Mouse (Mus musculus): ENCODE data around the gene Pus3.
"Not testable (repeated sequence)": the region's sequence is repeated elsewhere in the genome, so short reads cannot be mapped to it uniquely, and the experiment has no call there.

Pus3 gene

DNA sequence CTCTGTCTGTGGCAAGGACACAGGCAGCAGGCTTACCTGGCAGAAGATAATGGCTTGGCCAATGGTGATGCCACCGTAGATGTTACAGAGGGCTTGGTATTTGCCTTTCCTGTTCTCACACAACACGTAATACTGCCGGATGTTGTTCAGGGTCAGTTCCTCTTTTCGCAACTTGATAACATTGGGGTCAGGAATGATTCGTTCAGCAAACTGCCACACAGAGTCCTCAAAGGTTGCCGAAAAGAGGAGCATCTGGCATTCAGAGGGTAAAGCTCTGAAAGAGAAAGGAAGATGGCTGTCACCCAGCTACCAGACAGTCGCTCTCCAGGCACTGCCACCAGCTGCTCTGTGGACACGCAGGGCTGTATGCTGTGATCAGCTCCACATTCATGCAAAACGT lies 11.7 kb upstream of the Pus3 start:
- no peak for DNase-seq

DNA sequence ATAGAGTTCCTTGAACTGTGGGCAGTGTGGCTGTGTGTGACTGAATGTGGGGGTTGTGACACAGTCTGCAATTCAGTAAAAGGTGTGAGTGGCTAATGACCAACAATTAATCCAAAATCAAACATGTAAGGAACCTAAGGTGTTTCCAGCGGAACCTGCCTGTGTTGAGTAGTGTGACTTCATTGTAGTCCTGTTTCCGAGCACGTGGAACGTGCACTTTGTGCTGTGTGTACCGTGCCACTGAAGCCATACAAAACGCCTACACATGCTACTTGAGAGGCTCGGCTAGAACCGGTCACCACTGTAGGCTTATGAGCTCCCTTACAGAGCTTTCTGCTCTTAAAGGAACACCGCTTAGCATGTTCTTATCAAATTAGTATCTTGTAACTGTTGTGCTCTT lies 9.9 kb upstream of the Pus3 start:
- no peak for DNase-seq

DNA sequence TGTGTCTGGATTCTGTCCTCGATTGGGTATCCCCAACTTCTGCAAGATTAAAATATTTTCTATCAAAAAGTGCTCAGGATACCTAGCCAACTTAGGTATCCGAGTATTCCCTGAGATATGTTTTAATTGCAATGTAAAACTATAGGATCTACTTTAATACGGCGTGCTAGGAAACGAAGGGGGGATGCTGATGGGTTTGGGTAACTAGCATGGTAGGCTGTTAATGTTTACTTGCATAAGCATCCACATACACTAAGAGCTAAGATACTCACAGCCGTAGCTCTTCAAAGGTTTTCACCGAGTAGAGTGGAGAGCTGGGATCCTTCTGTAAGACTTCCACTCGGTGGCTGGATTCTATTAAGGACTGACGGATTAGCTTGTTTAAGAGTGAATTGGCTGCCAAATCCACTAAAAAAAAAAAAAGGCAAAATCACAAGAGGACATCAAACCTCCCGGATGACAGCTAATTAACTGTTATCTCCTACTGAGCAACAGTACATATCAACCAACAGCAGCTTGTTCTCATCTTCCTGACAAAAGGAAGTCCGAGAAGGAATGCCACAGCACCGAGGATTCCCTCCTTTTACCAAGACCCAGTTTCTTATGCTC lies 1.8 kb upstream of the Pus3 start:
- no peak for DNase-seq

DNA sequence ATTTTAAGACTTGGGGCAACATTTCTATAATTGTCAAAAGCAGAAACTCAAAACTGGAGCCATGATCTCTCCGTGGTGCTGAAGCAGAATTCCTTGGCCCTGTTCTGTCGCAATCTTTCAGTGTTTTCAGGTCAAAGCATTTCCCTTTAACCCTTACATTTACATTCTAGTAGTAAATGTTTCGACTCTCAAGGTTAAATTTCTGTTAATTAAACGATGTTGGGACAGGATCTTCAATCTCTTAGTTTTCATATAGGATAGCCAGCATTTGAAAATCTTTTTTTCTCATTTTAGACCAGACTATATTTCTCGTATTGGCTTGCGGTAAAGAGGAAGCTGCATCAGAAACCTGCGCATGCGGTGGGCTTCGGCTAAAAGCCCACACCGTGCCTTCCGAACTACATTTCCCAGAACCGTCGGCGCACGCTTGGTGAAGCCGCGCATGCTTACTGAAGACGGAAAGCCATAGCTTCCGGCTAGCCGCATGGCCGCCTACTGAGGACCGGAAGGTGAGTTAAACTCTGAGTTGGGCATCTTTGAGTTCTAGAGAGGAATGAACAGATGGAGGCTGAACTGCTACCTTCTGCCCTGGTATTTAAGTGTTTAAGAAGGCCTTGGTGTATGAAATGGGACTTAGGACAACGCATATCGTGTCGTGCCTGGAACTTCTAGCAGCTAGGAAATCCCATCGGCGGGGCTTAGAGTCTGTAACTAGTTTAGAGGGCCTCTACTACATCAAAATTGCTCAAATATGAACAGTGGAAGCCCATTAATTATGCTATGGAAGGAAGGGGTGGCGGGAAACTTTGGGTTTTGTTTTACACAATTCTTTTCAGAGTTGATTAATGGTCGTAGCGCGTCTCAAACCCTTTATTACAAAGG lies 855 bp downstream of the Pus3 start:
- peak; percentile 81 for DNase-seq

DNA sequence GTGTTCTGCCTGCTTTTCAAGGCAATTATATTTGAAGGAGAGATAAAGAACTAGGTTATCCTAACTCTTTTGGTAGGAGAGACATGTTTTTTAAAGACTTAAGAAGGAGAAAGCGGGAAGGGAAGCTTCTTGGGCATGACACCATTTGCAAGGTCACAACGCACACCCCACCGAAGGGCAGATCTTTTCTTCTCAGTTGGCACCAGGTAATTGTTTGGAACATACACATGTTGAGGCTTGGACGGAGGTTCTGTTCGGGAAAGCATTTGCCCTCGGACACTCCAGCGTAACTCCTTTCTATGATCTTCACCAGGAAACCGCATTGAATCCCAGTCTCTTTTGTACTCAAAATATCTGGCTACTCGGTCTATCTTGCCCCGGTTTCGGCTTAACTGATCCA lies 2.7 kb downstream of the Pus3 start:
- no peak for DNase-seq

DNA sequence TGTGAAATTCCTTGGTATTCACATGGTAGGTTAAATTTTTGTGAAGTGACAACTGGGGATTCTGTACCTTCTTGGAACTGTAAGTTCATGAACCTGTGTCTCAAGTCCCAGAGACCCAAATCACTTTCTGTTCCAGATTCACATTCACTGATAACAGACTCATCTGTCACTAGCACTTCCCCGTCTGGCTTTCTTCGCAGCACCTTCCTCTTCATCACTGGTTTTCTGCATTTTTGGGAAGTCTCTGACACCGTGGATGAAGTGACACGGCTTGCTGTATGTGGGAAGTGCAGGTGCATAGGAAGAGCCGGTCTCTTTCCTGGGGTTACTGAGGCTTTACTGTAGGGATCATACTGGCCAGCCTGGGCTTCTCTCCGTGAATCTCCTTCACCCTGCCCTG lies 3.2 kb downstream of the Pus3 start:
- no peak for DNase-seq

DNA sequence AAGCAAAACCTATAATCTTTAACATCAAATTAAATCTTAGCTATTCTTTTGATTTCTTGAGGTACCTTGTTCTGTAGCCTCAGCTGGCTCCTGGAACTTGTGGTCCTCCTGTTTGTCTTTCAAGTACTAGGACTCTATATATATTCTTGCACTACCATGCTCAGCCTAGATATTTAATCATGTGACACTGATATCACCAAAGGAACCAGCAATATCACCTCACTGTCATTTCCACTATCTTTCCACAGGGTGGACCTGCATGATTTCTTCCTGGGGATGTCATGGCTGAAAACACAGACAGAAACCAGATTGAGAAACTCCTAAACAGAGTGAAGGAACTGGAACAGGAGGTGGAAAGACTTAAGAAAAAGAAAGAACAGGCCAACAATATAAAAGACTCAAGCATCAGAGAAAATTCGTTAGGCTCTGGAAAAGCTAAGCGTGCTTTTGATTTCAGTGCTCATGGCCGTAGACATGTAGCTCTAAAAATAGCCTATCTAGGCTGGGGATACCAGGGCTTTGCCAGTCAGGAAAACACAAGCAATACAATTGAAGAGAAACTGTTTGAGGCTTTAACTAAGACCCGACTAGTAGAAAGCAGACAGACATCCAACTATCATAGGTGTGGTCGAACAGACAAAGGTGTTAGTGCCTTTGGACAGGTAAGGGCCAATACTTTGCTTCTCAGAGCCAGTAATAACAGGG lies 6.3 kb downstream of the Pus3 start:
- DNase-seq, result no peak

DNA sequence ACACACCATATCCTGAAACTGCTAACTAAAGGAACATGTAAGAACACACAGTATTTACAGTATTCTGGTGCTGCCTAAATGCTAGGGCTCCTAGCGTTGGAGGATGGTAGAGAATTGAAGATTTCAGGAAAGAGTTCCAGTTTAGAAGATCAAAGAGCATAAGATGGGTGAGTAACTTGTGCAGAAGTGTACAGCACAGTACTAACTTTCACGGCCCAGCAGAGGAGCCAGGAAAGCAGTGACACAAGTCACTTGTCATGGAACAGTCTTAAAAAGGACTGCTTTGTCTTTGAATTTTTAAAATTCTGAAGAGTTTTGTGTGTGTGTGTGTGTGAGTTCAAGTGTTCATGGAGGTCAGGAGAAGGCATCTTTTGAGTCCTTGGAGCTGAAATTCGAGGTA lies 9.6 kb downstream of the Pus3 start:
- DNase-seq, result no peak

DNA sequence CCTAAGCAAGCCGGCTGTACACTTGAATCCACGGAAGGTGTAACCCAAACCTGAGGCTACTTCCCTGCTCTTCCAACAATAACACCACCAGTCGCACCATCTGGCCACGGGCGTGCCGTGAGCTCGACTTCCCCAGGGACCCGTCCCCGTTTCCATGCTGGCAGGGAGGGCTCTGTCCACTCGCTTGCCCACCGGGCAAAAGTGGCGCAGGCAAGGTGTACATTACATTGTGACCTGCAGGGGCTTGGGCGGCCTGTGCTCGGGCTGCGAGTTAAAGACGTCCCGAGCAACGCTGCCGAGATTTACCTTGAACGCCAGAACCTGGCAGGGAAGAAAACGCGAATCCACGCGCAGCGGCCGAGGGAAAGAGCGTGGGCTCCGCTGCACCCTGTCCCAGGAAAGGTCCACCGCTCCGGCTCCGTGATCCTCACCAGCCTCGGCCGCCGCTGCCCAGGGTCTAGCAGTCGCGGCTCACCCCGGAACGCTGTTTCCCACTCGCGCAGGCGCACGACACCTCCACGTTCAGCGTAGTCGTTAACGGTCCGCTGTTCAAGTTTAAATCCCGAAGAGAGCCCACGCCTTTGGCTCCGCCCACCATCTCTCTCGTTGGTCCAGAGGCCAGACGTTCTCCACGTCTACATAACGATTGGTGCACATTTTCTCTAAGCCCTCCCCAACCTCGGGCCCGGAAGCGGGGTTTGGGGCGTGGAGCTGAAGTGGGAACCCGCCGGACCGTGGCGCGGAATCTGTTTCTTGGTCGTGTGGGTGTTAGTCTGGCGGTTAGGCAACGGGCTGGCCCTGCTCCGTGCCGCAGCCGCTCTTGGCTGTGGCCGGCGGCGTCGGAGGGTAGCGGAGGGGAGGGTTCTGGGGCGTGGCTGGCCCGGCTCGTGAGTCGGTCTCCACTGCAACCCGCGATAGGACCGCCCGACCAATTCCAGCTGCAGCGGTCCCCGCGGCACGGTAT lies 11.5 kb downstream of the Pus3 start, which contains the start of the genes Pate2 and Hyls1:
TSS of gene Pate2 (plus strand) at position 714 of the 964 bp plus-strand sequence.
TSS of gene Hyls1 (minus strand) at position 828 of the 964 bp plus-strand sequence.
- peak; percentile 96 for DNase-seq

DNA sequence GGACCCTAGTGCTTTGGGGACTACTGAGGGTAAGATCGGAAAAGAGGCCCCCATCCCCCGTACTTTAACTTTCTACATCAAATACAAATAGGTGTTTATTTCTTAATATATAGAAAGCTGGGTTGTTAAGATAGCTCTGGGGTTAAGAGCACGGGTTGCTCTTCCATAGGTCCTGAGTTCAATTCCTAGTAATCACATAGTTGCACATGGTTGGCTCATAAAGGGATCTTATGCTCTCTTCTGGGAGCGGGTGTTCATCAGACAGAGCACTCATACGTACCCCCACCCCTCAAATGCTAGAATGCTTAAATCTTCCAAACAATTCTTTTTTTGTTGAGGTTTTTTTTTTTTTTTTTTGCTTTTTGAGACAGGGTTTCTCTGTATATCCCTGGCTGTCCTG lies 12.3 kb downstream of the Pus3 start:
- no peak for DNase-seq

DNA sequence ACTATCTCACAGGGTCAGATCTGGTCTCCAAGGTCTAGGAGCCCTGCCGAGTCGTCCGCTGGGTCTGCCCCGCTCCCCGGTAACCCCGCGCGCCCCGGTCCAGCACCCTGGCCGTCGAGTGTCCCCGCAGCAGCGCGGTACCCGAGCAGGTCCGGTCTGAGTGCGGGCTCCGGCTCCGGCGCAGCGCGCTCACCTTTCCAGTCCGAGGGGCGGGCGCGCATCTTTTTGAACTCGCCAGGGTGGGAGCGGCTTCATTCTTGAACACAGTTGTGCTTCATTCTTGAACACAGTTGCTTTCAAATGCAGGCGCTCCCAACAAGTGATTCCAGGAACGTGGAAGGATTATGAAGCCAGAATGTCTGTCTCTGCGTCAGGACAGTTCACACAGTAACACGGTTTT lies 16.0 kb downstream of the Pus3 start:
- no peak for DNase-seq

DNA sequence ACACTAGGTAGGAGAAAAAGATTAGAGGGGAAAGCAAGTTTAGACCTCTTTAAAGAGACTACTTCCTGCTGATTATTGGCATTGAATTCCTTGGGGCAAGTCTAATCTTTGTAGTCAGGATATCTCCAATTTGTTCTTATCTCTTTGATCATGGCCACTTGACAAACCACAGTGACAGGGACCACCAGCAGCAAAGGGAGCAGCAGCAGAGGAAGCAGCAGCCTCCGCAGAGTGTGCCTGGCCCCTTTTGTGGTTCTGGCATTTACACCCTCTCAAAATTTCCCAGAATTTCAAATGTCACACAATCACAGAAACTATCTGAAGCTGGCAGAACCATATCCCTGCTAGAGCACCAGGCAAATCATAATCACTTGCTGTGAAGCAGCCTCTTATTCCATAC lies 29.3 kb downstream of the Pus3 start:
- DNase-seq, result no peak

DNA sequence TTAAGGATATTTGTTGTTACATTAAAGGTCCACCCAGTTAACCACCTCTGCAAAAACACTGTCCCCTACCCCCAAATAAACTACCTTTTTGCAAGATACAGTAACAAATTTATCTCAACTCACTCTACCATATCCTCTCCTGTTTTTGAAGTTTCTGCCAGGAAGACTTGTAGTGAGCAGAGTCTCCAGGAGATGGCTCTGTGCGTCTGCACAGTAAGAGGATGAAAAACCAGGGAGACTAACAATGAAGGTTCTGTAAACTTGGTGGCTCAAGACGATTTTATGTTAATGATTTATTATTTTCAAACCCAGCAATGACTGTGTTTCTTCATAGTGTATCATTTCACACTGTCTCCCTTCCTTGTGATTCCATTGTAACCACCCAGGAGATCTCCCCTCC lies 34.5 kb downstream of the Pus3 start:
- no peak for DNase-seq

DNA sequence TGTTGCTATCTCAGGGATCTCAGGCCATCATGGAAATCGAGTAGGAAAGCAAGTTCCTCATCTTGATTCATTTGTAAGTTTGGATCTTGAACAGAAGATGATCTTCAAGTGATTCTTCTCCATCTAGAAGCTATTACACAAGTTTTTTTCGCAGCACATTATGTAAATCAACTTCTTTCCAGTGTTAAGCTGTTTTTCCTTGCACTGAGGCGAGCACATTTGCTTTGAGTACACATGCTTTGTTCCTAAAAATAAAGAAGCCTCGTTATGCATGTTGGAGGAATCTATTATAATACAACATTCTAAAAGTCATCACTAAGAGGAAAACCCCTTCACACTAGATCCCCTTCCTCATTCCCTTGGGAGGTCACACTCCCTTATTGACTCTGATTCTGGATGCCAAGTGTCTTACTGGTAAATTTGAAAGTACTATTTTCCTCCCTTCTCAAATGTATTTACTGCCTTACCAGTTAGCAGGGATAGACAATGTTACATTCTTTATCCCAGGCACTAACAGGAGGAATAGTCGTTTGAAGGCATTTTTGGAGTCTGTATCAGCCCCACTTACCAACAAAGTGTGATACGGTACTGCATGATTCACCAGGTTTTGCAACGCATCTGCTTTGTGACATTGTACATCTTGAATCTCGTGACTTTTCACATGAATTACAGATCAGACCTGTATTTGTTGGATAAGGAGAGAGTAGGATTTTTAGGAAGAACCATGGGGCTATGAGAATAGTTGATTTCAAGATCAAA lies 49.4 kb downstream of the Pus3 start:
- DNase-seq, result no peak

DNA sequence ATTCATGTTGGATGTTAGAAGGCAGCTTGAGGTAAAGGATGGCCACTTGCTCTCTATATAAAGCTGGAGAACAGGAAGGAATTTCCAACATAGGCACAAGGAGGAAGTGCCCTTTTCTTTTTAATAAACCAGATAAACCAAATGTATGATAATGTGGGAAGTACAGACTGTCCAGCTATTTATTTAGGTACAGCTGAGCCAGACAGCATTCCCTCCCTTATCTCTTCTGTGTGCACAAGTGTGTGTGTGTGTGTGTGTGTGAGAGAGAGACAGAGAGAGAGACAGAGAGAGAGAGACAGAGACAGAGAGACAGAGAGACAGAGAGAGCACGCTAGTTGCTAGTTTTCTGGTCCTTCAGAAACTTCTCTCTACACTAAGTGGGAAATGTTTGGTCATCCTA lies 53.4 kb downstream of the Pus3 start, which contains the start of gene Pate4:
TSS of gene Pate4 (minus strand) at position 101 of the 400 bp plus-strand sequence.
- no peak for DNase-seq

DNA sequence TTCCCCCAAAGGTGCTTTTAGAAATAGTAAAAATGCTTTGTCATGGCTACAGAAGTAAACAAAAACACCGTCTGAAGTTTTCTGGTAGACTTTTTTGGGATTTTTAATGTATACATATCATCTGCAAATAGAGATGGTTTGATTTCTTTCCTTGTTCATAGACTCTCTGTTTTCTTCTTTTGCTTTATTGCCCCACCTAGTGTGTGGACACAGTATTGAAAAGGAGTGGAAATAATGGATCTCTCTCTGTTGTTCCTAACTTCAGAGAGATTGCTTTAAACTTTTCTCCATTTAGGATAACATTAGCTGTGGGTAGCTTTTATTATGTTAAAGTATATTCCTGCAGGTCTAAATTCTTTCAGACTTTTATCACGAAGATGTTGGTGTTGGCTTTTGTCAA lies 55.6 kb downstream of the Pus3 start:
- DNase-seq, result no peak

DNA sequence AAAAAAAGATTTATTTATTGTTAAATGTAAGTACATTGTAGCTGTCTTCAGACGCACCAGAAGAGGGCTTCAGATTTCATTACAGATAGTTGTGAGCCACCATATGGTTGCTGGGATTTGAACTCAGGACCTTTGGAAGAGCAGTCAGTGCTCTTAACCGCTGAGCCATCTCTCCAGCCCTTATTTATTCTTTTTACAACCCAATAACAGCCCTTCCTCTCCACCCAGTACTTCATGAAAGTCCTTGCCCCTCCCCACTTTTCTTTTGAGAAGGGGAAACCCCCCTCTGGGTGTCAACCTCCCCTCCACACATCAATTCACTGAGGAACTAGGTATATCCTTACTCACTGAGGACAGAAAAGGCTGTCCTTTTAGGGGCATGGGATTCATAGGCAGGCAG lies 58.4 kb downstream of the Pus3 start:
- DNase-seq, result not testable (repeated sequence)

Measured in liver (tissue).